Mouse (Mus musculus) lung, embryonic 15.5 days (tissue): ENCODE data around the gene Ppp2r3a. TPM values are rescaled to one million over a fixed set of nuclear protein-coding genes. Genes with fewer than 3 reads are reported as not detected.
A peak's percentile ranks its signal among the peaks of the same experiment; 100 is the strongest.

Experiments used
- ATAC-seq: fragments of 200-750 bp; cut with Nextera tagmentation; 2 replicates; pipeline ENCODE4 v1.8.0; 2017; ENCODE audit warnings: moderate number of reproducible peaks, borderline replicate concordance; ENCODE audit not compliant: low FRiP score, low TSS enrichment; ENCODE audit errors: extremely low read depth
- H3K27ac ChIP-seq: fragments of 300-500 bp; sonication (generic); 2 replicates; pipeline ENCODE4 v1.5.1; 2015; ENCODE audit warnings: moderate library complexity, mild to moderate bottlenecking, inconsistent platforms
- H3K27me3 ChIP-seq: fragments of 300-500 bp; sonication (generic); 2 replicates; pipeline ENCODE4 v1.6.1; 2015; ENCODE audit warnings: inconsistent platforms
- H3K36me3 ChIP-seq: fragments of 300-500 bp; sonication (generic); 2 replicates; pipeline ENCODE4 v1.6.1; 2015; ENCODE audit warnings: inconsistent platforms
- H3K4me1 ChIP-seq: fragments of 300-500 bp; sonication (generic); 2 replicates; pipeline ENCODE4 v1.6.1; 2015; ENCODE audit warnings: inconsistent platforms
- H3K4me2 ChIP-seq: fragments of 300-500 bp; sonication (generic); 2 replicates; pipeline ENCODE4 v1.6.1; 2015; ENCODE audit warnings: inconsistent platforms, mild to moderate bottlenecking, moderate library complexity
- H3K4me3 ChIP-seq: fragments of 300-500 bp; sonication (generic); 2 replicates; pipeline ENCODE4 v1.5.1; 2015; ENCODE audit warnings: mild to moderate bottlenecking, inconsistent platforms
- H3K9ac ChIP-seq: fragments of 300-500 bp; sonication (generic); 2 replicates; pipeline ENCODE4 v1.6.1; 2015; ENCODE audit warnings: inconsistent platforms
- H3K9me3 ChIP-seq: fragments of 300-500 bp; sonication (generic); 2 replicates; pipeline ENCODE4 v1.6.1; 2016; ENCODE audit warnings: inconsistent platforms
- WGBS: fragments of 180-500 bp; shearing (Covaris S2); methylation state at CpG from one replicate; pipeline ENCODE4 v1.1.7; 2015; 5-methylcytosine and 5-hydroxymethylcytosine counted together
- polyA plus RNA-seq: library from polyadenylated mRNA; unstranded; fragments of >200 nt; fragmentation: Nextera tagmentation; extraction: Ambion mirVana; gene quantifications from 2 replicates; pipeline ENCODE4 v1.2.1, GENCODE M21; 2015

Ppp2r3a gene
- 11.0 and 12.2 TPM in 2 replicates for polyA plus RNA-seq

- Histone ChIP-seq H3K4me3 (peak within 1 kb of the TSS; percentile 62), H3K9ac (peak within 1 kb of the TSS; percentile 86), H3K9me3 (no peaks in the 10 kb centered on the region), H3K4me1 (peaks cover 16% of the 10 kb centered on the region; the same call in 1 of the 2 replicates), H3K27me3 (no peaks in the 10 kb centered on the region), H3K27ac (peak within 1 kb of the TSS; percentile 98), H3K4me2 (peak within 1 kb of the TSS; percentile 61), H3K36me3 (no peaks in the 10 kb centered on the region)
- under 1% methylated on average over 46 of the region's 50 CpGs for WGBS
- peak; percentile 95 for ATAC-seq
Observed at GRCm38 (mm10) chr9:101251644-101252337, at the start of gene Ppp2r3a. TSS of gene Ppp2r3a (minus strand) at chr9:101251795.

- Histone ChIP-seq H3K27me3 (no peaks in the 10 kb centered on the region), H3K4me3 (no peak overlapping the region), H3K9ac (no peak overlapping the region), H3K4me2 (no peak overlapping the region), H3K36me3 (no peaks in the 10 kb centered on the region), H3K9me3 (no peaks in the 10 kb centered on the region), H3K4me1 (no peaks in the 10 kb centered on the region), H3K27ac (no peak overlapping the region)
- 85% methylated on average over 4 of the region's 4 CpGs for WGBS
- ATAC-seq = no peak
Observed at GRCm38 (mm10) chr9:101300441-101300935, 48.9 kb upstream of the Ppp2r3a start.

- WGBS = 67% methylated on average over 19 of the region's 19 CpGs
Observed at GRCm38 (mm10) chr9:101291676-101292660, 40.4 kb upstream of the Ppp2r3a start.

DNA sequence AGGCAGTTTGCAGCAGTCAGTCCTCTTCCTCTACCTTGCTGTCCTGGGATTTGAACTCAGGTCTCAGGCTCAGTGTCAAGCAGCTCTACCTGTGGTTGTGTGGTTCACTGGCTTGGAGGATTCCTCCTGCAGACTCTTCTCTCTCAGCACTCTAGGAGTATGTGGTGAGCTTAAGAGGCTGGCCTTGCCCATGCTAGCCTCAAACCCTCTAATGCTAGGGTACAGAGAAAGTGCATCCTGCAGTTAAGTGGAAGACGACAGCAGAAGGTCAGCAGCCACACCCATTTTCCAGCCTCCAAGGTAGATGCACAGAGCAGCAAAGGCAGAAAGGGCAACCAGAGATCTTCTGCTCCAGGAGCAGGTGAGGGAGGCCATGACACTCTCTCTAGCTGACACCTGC lies 39.3 kb upstream of the Ppp2r3a start:
- no peak overlapping the region for H3K4me2 ChIP-seq
- no peaks in the 10 kb centered on the region for H3K9me3 ChIP-seq
- H3K27ac ChIP-seq = no peak overlapping the region
- no peaks in the 10 kb centered on the region for H3K36me3 ChIP-seq
- no peak for ATAC-seq
- no peaks in the 10 kb centered on the region for H3K27me3 ChIP-seq
- 50% methylated on average over 1 of the region's 1 CpGs for WGBS
- no peaks in the 10 kb centered on the region for H3K4me1 ChIP-seq
- no peak overlapping the region for H3K4me3 ChIP-seq
- no peak overlapping the region for H3K9ac ChIP-seq

More at GRCm38 (mm10) chr9:101291676-101292660, 40.4 kb upstream of the Ppp2r3a start:
- Histone ChIP-seq H3K36me3 (no peaks in the 10 kb centered on the region), H3K27me3 (no peaks in the 10 kb centered on the region), H3K27ac (no peak overlapping the region), H3K4me1 (no peaks in the 10 kb centered on the region), H3K9ac (no peak overlapping the region), H3K4me2 (no peak overlapping the region), H3K9me3 (no peaks in the 10 kb centered on the region), H3K4me3 (no peak overlapping the region)
- peak; percentile 19; the same call in 1 of the 2 replicates for ATAC-seq

- 56% methylated on average over 11 of the region's 11 CpGs for WGBS
- Histone ChIP-seq H3K36me3 (no peaks in the 10 kb centered on the region), H3K9me3 (no peaks in the 10 kb centered on the region), H3K27me3 (no peaks in the 10 kb centered on the region), H3K4me1 (no peaks in the 10 kb centered on the region), H3K27ac (no peak overlapping the region), H3K9ac (no peak overlapping the region), H3K4me2 (peak overlapping the region; percentile 2; the same call in 1 of the 2 replicates), H3K4me3 (no peak overlapping the region)
- no peak for ATAC-seq
Observed at GRCm38 (mm10) chr9:101289750-101290149, 38.2 kb upstream of the Ppp2r3a start.

GRCm38 (mm10) chr9:101288901-101289647 lies 37.5 kb upstream of the Ppp2r3a start:
- WGBS = 82% methylated on average over 14 of the region's 14 CpGs
- peak overlapping the region; percentile 2; the same call in 1 of the 2 replicates for H3K4me2 ChIP-seq

GRCm38 (mm10) chr9:101286766-101287165 lies 35.2 kb upstream of the Ppp2r3a start:
- no peak for ATAC-seq
- Histone ChIP-seq H3K27ac (no peak overlapping the region), H3K4me3 (no peak overlapping the region), H3K36me3 (no peaks in the 10 kb centered on the region), H3K9ac (no peak overlapping the region), H3K27me3 (no peaks in the 10 kb centered on the region), H3K4me1 (no peaks in the 10 kb centered on the region), H3K9me3 (no peaks in the 10 kb centered on the region), H3K4me2 (no peak overlapping the region)
- WGBS = 76% methylated on average over 4 of the region's 4 CpGs

More at GRCm38 (mm10) chr9:101288901-101289647, 37.5 kb upstream of the Ppp2r3a start:
- Histone ChIP-seq H3K9ac (no peak overlapping the region), H3K27ac (no peak overlapping the region), H3K36me3 (no peaks in the 10 kb centered on the region), H3K27me3 (no peaks in the 10 kb centered on the region), H3K9me3 (no peaks in the 10 kb centered on the region), H3K4me1 (no peaks in the 10 kb centered on the region), H3K4me3 (no peak overlapping the region)
- ATAC-seq = peak; percentile 27; the same call in 1 of the 2 replicates

DNA sequence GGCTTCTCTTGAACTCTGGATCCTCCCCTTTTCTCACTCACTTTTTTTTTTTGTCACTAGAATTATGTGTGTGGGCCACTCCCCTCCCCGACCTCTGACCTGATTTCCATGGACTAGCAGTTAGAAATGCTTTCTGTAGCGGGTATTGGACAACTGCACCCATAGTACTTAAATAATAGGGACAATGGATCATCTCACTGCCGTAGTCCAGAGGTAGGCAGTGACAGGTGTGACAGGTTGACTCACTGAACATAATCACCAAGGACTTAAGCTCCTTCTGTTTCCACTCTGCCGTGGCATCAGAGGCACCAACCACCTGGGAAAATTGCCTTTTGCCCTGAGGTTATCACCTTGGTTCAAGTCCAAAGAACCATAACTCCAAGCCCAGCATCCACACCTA lies 32.5 kb upstream of the Ppp2r3a start:
- Histone ChIP-seq H3K9me3 (no peaks in the 10 kb centered on the region), H3K4me3 (no peak overlapping the region), H3K4me2 (no peak overlapping the region), H3K36me3 (no peaks in the 10 kb centered on the region), H3K4me1 (no peaks in the 10 kb centered on the region), H3K27me3 (no peaks in the 10 kb centered on the region), H3K27ac (no peak overlapping the region), H3K9ac (no peak overlapping the region)
- no peak for ATAC-seq
- WGBS = 64% methylated on average over 4 of the region's 4 CpGs

DNA sequence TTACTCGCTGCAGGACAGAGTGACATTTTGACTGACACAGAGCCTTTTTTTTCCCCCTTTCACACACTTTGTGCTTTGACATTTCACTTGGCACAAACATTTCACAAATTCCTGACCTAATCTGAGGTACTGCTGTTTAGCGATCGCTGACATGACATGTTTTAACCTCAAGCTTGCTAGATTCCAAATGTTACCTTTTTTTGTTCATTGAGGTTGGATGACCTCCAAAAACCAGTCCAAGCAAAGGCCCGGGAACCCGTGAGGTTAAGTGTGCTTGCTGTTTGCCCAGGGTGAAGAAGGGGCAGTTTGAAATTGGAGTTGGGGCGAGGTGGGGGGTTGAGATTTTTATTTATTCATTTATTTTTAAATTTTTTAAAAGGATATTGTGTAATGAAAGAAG lies 31.1 kb upstream of the Ppp2r3a start:
- ATAC-seq = no peak
- no peak overlapping the region for H3K27ac ChIP-seq
- H3K36me3 ChIP-seq = no peaks in the 10 kb centered on the region
- H3K4me2 ChIP-seq = no peak overlapping the region
- no peaks in the 10 kb centered on the region for H3K9me3 ChIP-seq
- H3K27me3 ChIP-seq = no peaks in the 10 kb centered on the region
- WGBS = 32% methylated on average over 6 of the region's 6 CpGs
- no peaks in the 10 kb centered on the region for H3K4me1 ChIP-seq
- H3K9ac ChIP-seq = no peak overlapping the region
- H3K4me3 ChIP-seq = no peak overlapping the region

GRCm38 (mm10) chr9:101281906-101282305 lies 30.3 kb upstream of the Ppp2r3a start:
- no peak overlapping the region for H3K4me2 ChIP-seq
- H3K27ac ChIP-seq = no peak overlapping the region
- H3K9ac ChIP-seq = no peak overlapping the region
- no peaks in the 10 kb centered on the region for H3K9me3 ChIP-seq
- no peaks in the 10 kb centered on the region for H3K36me3 ChIP-seq
- H3K4me3 ChIP-seq = no peak overlapping the region
- H3K4me1 ChIP-seq = no peaks in the 10 kb centered on the region
- WGBS = 70% methylated on average over 4 of the region's 4 CpGs
- no peaks in the 10 kb centered on the region for H3K27me3 ChIP-seq
- no peak for ATAC-seq

GRCm38 (mm10) chr9:101281326-101281725 lies 29.7 kb upstream of the Ppp2r3a start:
- Histone ChIP-seq H3K9me3 (no peaks in the 10 kb centered on the region), H3K27me3 (no peaks in the 10 kb centered on the region), H3K4me3 (no peak overlapping the region), H3K9ac (no peak overlapping the region), H3K4me2 (no peak overlapping the region), H3K27ac (no peak overlapping the region), H3K4me1 (no peaks in the 10 kb centered on the region), H3K36me3 (no peaks in the 10 kb centered on the region)
- 87% methylated on average over 11 of the region's 11 CpGs for WGBS
- ATAC-seq = no peak
